Mouse (Mus musculus): ENCODE measurements around the gene Ccl6. TPM values are rescaled to one million over a fixed set of nuclear protein-coding genes. Genes with fewer than 3 reads are reported as not detected.
A peak's percentile ranks its signal among the peaks of the same experiment; 100 is the strongest.
"Not testable (repeated sequence)": the region's sequence is repeated elsewhere in the genome, so short reads cannot be mapped to it uniquely, and the experiment has no call there.

The Ccl6 gene
- total RNA-seq, 1 experiment from 2014 or later: 6.3 TPM

DNA sequence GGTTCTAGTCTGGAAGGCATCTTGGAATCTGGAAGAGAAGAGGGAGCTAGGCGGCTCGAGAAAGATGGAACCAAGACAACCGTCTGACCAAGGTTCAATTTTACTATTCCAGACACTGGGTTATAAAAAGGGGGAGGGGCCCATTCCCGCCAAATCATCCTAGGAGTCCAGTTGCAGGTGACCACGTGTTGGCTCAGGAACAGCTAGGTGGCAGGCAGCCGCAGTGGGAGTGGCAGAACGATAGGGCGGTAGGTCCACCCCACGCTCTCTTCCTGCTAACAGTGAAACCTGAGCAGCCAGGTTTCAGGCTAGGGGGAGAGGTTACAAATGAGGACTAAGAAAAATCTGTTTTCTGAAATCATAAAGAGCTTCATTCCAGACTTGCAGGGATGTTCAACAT lies 20.1 kb downstream of the Ccl6 start:
- no peak for ATAC-seq (replicated peaks in 1 of 2; ENCODE audit: insufficient read depth in 1 of 2, low FRiP score in 2 of 2, low TSS enrichment in 1 of 2, low read depth in 1 of 2, poor library complexity in 2 of 2, severe bottlenecking in 2 of 2)

DNA sequence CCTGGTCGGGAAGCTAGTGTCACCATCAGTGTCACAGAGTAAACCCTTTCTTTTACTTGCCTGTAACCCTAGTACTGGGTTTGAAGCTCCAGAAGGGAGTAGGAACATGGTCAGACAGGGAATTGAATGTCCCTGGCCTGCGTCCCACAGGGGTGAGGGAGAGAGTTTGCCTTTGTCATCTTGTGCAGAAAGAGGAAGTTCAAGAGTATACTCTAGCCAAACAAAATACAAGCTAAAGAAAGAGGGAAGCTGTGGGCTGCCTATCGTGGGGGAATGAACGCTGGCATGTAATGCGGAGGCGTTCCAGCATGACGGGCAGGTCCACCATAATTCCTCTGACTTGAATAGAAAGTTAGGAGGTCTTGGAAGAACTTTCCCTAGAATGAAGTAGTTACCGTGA lies 20.7 kb downstream of the Ccl6 start:
- peak; percentile 76 to 91 for ATAC-seq (replicated peaks in 1 of 2; ENCODE audit: insufficient read depth in 1 of 2, low FRiP score in 2 of 2, low TSS enrichment in 1 of 2, low read depth in 1 of 2, poor library complexity in 2 of 2, severe bottlenecking in 2 of 2)

DNA sequence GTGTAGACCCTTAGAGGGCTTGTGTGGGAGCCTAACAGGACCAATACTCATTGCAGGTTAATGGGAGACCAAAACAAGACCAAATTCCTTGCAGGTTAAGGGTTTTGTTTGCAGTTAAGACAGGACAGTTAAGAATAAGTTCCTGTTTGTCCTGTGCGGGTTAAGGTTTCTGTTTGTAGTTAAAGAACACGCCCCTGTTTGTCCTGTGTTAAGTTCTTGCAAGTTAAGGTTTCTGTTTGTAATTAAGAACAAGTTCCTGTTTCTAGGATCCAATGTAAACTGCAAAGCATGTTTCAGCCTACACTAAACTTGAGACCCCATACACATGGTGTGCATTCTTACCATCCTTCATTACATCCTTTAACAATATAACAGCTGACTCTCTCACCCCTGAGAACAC lies 22.7 kb downstream of the Ccl6 start:
- 0 out of 4 replicates have a peak, but pooled peaks of 1 of the 2 experiments have one; percentile 24 for ATAC-seq (replicated peaks in 1 of 2; ENCODE audit: insufficient read depth in 1 of 2, low FRiP score in 2 of 2, low TSS enrichment in 1 of 2, low read depth in 1 of 2, poor library complexity in 2 of 2, severe bottlenecking in 2 of 2)

DNA sequence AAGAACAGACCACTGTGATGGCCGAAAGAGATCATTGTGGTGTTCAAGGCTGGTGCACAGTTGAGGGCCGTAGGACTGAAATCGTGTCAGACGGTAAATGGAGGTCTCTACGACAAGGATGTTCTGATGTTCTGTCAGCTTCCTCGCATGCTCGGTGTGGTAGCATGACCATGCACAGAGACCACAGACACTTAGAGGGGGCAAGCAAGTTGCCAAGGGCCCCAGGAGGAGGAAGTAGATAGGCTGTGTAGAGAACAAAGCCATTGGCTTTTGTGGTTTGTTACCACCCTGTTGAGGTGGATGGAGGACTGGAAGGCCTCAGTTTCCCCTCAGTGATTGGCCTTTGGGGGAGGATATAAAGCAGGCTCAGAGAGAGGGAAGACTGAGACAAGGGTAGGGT lies 23.6 kb downstream of the Ccl6 start:
- ATAC-seq (replicated peaks in 1 of 2; ENCODE audit: insufficient read depth in 1 of 2, low FRiP score in 2 of 2, low TSS enrichment in 1 of 2, low read depth in 1 of 2, poor library complexity in 2 of 2, severe bottlenecking in 2 of 2): peak; percentile 70 to 85

DNA sequence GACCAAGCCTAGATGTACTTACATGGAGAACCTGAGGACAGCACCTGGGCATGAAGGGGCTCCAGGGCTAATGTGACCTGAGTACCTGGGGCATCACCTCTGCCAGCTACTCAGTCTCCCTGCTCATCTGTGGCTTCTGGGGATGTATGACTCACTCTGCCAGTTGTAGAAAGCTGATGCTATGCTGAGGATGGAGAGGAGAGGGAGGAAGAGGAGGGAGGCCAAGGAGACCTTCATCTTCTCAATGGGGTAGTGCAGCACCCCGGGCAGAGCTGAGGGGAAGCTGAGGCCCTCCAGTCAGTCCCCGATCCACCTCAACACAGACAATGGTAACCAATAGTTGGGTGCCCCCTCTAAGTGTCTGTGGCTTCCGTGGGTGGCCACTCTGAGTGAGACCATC lies 24.1 kb downstream of the Ccl6 start:
- ATAC-seq (replicated peaks in 1 of 2; ENCODE audit: insufficient read depth in 1 of 2, low FRiP score in 2 of 2, low TSS enrichment in 1 of 2, low read depth in 1 of 2, poor library complexity in 2 of 2, severe bottlenecking in 2 of 2): no peak

DNA sequence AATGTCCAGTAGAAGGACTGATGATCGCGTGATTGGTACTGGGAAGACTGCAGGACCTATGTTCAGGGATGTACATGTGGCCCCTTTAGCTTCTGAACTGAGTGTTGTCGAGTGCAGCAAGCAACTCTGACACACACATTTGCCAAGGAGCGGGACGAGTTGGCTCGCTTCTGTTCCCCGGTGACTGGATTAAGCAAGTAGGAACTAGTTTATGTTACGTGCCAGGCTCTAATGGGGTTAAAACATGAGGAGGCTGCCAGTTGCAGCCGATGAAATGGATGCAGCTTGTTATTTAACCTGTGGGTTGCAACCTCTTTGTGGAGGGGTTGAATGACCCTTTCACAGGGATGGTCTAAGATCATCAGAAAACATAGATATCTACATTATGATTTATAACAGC lies 24.8 kb downstream of the Ccl6 start:
- no peak for ATAC-seq (replicated peaks in 1 of 2; ENCODE audit: insufficient read depth in 1 of 2, low FRiP score in 2 of 2, low TSS enrichment in 1 of 2, low read depth in 1 of 2, poor library complexity in 2 of 2, severe bottlenecking in 2 of 2)

DNA sequence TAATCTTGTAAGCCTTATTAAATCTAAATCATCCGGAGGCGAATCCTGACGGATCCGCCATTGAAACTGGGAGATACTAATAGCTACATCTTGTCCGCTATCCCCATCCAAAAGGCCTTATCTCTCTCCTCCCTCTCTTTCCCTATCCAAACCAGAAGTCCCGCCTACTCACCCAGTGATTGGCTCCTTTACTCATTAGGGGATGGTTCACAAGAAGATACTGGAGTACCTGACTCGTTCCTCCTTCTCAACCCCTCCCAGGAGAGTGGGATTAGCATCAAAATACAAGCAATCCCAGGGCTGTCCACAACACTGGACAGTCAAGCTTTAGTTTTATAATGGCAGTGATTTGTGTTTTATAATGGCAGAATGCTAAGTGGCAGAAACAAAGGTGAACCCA lies 25.6 kb downstream of the Ccl6 start:
- no peak for ATAC-seq (replicated peaks in 1 of 2; ENCODE audit: insufficient read depth in 1 of 2, low FRiP score in 2 of 2, low TSS enrichment in 1 of 2, low read depth in 1 of 2, poor library complexity in 2 of 2, severe bottlenecking in 2 of 2)

DNA sequence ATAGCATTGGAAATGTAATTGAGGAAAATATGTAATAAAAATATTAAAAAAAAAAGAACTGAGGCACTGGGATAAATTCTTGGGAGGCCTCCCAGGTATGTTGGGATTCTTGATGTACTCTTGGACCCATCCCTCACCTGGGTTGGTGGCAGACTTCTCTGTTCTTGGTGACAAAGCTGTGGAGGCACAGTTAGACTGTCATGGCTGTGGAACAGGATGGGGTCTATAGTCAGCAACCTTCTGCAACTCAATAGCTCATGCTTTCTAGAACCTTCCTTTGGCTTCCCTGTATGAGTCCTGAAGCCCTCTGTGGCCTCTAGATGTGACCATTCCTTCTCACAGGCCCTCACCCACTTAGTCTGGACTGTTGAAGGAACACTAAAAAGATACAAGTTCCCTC lies 26.3 kb downstream of the Ccl6 start:
- no peak for ATAC-seq (replicated peaks in 1 of 2; ENCODE audit: insufficient read depth in 1 of 2, low FRiP score in 2 of 2, low TSS enrichment in 1 of 2, low read depth in 1 of 2, poor library complexity in 2 of 2, severe bottlenecking in 2 of 2)

DNA sequence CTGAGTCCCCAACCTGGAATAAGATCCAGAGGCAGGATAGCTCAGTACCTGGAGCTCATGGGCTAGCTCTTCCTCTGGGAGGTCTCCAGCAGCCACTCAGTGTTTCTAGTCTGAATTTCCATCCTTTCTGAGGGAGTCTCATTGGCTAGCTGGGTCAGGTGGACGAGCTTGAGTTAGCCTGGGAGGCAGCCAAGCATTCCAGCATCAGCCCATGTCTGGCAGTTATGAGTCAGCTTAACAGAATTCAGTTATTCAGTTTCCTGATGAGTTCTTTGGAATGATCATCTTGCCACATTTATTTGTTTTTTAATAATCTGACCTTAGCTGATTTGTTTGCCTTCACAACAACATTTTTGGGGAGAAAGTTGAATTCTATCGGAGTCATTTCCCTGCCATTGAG lies 29.1 kb downstream of the Ccl6 start:
- no peak for ATAC-seq (replicated peaks in 1 of 2; ENCODE audit: insufficient read depth in 1 of 2, low FRiP score in 2 of 2, low TSS enrichment in 1 of 2, low read depth in 1 of 2, poor library complexity in 2 of 2, severe bottlenecking in 2 of 2)

DNA sequence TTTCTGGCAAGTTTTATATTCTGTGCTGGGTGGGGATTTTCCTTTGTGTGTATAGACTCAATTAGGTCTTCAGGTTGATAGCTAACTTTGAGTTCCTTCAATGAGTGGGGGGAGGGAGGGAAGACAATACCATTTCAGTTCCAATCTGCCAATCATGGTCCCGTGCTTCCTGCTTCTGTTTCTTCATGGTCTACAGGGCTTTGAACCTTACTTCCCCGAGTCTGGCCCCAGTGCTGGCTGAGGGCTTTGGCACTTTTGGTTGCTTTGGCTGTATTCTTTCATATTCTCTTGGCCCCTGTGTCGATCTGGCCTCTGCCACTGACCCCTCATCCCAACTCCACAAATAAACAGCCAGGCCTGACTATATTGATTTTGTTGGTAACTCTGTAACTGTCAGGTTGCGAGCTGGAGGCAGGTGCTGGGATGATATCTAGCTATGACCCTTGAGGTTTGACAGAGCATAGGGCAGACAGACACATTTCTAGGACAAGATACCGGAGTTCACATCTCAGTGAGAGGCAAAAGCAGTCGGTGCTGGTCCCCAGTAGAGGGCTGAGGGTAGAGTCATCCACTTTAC lies 30.5 kb downstream of the Ccl6 start:
- ATAC-seq (replicated peaks in 1 of 2; ENCODE audit: insufficient read depth in 1 of 2, low FRiP score in 2 of 2, low TSS enrichment in 1 of 2, low read depth in 1 of 2, poor library complexity in 2 of 2, severe bottlenecking in 2 of 2): no peak

DNA sequence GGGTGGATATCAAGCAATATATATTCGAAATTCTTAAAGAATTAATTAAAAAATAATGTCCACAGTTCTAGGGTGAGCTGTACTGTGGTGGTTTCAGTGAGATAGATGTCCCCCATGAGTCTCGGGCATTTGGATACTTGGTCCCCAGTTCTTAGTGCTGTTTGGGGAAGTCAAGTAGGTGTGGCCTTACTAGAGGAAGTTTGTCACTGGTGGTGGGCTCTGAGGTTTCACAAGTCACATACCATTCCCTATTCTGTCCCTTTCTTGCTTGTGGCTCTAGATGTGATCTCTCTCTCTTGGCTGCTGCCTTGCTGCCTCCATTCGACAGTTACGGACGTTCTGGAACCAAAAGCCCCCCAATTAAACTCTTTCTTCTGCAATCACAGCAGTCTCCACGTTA lies 32.5 kb downstream of the Ccl6 start:
- ATAC-seq (replicated peaks in 1 of 2; ENCODE audit: insufficient read depth in 1 of 2, low FRiP score in 2 of 2, low TSS enrichment in 1 of 2, low read depth in 1 of 2, poor library complexity in 2 of 2, severe bottlenecking in 2 of 2): peak; percentile 73 to 84

DNA sequence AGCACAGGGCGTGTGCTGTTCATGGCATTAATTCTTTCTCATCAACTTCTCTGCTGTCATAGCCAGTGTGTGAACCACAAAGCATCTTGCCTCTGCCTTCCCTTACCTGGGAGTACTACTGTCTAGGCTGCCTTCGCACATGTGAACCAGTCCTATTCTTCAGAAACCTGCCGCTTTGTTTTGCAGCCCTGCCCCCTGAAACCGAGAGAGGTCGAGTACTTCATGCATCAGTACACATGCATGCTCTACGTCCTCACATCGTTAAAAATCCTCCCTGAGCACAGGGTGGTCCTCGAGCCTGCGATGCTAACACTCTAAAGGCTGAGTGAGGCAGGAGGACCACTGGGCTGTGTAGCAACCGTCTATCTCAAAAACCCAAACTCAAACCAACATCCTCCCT lies 35.8 kb downstream of the Ccl6 start:
- ATAC-seq (replicated peaks in 1 of 2; ENCODE audit: insufficient read depth in 1 of 2, low FRiP score in 2 of 2, low TSS enrichment in 1 of 2, low read depth in 1 of 2, poor library complexity in 2 of 2, severe bottlenecking in 2 of 2): no peak

DNA sequence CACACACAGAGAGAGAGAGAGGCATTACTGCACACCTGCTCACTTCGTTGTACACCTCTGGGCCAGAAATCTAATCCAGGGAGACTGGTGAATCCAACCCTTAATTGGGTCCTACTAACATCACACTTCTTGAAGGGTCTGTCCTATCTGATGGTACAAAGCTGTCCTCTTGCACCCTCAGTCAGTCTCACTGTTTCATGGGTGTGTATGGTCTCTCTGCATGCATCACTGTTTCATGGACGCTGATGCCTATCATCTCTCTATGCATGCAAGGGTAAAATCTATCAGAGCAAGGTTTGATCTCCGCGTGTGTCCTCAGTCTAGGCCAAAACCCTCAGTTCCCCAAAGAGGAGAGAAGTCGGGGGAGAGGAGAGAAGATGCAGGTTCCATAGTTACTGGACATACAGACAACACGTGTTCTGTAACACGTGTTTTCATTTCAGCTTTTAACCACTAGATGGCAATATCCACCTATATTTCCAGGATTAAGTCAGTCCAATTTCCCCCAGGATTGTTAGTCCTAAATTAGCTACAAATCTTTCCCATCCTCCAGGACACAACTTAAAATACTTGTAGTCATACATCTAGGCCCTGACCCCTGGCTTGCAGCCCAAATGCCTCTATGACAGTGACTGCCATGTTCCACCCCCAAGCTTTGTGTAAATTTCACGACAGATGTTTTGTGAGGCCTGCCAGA lies 36.7 kb downstream of the Ccl6 start:
- peak; percentile 46 to 51; a peak in 2 of 4 replicates for ATAC-seq (replicated peaks in 1 of 2; ENCODE audit: insufficient read depth in 1 of 2, low FRiP score in 2 of 2, low TSS enrichment in 1 of 2, low read depth in 1 of 2, poor library complexity in 2 of 2, severe bottlenecking in 2 of 2)

DNA sequence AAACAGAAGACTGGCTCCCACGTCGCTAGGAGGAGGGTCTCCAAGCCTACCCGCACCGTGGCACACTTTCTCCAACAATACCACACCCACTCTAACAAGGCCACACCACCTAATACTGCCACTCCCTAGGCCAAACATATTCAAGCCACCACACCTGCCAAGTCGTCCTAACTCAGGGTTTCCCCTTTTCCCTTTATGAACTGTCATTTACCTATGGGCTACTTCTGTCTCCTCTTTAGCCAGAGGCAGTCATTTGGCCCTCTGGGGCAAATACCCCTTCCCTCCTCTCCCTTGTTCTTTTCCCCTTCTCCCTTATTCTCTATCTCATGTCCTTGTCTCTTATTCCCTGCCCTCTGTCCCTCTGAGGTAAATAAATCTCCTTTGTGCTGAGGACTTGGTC lies 41.2 kb downstream of the Ccl6 start:
- ATAC-seq (replicated peaks in 1 of 2; ENCODE audit: insufficient read depth in 1 of 2, low FRiP score in 2 of 2, low TSS enrichment in 1 of 2, low read depth in 1 of 2, poor library complexity in 2 of 2, severe bottlenecking in 2 of 2): no peak

DNA sequence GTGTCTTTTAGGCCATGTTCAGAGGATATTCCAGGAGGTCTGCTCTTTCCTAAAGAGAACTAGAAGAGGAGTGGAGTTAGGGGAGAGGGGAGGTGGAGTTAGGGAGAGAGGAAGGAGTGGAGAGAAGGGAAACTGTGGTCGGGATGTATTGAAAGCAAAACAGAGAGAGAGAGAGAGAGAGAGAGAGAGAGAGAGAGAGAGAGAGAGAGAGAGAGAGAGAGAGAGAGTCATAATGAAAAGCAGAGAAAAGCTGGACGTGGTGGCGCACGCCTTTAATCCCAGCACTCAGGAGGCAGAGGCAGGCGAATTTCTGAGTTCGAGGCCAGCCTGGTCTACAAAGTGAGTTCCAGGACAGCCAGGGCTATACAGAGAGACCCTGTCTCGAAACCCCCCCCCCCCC lies 41.9 kb downstream of the Ccl6 start:
- ATAC-seq (replicated peaks in 1 of 2; ENCODE audit: insufficient read depth in 1 of 2, low FRiP score in 2 of 2, low TSS enrichment in 1 of 2, low read depth in 1 of 2, poor library complexity in 2 of 2, severe bottlenecking in 2 of 2): not testable (repeated sequence)

DNA sequence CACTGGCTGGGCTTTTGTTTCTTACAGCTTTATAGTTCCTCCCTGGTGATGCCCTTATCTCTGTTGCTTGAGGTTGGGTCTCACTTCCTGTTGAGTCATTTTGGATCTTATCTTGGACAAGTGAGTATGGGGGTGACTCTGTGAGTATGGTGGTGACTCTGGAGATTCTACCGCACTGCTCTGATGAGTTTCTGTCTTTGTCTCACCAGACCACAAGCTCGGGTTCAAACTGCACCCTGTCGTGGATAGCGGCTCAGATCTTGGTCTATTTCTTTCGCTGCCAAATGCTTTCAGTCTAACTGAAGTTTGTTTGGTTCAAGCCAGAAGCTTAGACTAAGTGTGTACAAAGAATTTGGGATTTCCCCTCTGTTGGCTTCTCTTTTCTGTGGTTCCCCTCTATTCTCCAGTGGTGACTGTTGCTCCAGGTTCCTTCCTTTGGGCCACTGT lies 42.7 kb downstream of the Ccl6 start:
- peak; percentile 58 to 93 for ATAC-seq (replicated peaks in 1 of 2; ENCODE audit: insufficient read depth in 1 of 2, low FRiP score in 2 of 2, low TSS enrichment in 1 of 2, low read depth in 1 of 2, poor library complexity in 2 of 2, severe bottlenecking in 2 of 2)

DNA sequence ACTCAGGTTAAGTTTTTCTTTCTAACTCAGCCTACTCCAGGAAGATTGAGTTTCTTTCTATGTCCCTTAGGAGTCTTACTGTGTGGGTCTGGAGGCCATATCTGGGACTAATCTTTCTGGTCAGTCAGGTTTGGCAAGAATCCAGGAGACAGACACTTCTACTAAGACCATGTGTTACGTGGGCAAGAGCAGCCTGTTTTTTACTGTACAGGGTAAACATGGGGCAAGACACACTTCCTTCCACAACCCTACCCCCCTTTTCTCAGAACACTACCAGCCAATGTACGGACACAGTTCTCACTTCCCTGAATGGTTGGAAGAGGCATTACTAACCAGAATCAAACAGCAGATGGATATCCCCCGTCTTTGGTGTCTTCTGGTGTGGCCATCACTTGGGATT lies 48.7 kb downstream of the Ccl6 start:
- peak; percentile 19 to 56; a peak in 2 of 4 replicates for ATAC-seq (replicated peaks in 1 of 2; ENCODE audit: insufficient read depth in 1 of 2, low FRiP score in 2 of 2, low TSS enrichment in 1 of 2, low read depth in 1 of 2, poor library complexity in 2 of 2, severe bottlenecking in 2 of 2)

DNA sequence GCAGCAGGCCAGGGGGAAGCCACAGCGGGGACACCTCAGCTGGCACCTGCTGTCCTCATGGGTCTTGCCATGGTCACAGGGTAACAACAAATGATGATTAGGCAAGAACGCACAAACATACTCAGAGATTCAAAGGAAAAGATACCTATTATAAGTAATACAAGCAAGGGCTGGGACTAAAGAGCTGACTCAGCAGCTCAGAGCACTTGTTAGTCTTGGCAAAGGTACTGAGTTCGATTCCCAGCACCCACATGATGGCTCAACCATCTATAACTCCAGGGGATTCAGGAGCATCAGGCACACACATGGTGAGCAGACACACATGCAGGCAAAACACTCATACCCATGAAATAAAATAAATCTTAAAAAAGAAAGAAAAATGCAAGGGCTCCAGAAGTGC lies 51.5 kb downstream of the Ccl6 start:
- ATAC-seq (replicated peaks in 1 of 2; ENCODE audit: insufficient read depth in 1 of 2, low FRiP score in 2 of 2, low TSS enrichment in 1 of 2, low read depth in 1 of 2, poor library complexity in 2 of 2, severe bottlenecking in 2 of 2): no peak; a peak in 1 of 4 replicates

DNA sequence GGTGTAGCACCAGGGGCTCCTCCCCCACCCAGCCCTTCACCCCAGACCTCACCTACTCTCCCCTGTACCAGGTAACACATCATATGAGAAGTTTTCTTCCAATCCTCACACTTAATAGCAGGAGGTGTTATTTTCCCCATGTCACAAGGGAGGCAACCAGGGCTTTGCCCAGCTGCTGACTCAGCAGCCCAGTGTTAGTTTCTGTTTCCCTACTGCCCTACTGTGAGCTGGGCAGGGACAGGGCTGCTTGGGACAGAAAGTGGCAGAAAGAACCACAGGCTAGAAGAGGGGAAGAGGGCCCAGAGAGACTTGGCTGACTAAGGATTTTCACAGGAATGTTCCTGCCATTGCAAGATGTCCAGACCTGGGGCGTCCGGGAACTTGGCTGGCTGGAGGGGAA lies 52.0 kb downstream of the Ccl6 start:
- ATAC-seq (replicated peaks in 1 of 2; ENCODE audit: insufficient read depth in 1 of 2, low FRiP score in 2 of 2, low TSS enrichment in 1 of 2, low read depth in 1 of 2, poor library complexity in 2 of 2, severe bottlenecking in 2 of 2): peak in 1 of 2 experiments; percentile 44; a peak in 1 of 4 replicates
